Mouse (Mus musculus): ENCODE results near the gene Fzr1.
A peak's percentile ranks its signal among the peaks of the same experiment; 100 is the strongest.

Fzr1 gene

DNA sequence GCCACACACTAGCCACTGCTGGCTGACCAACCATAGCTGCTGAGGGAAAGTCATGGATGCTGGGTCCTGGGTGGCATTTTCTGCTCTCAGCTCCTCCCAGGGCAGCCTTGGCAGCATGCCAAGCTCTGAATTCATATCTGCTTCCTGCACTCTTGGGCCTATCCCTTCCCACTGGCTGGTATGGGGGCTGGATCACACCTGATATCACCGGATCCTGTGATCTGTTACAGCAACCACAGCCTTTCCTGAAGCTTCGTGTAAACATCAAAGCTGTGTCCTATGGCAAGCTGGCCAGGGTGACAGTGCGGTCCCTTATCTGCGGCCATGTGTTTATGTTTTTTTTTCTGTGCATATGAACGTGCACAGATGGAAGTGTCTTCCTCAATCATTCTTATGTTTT is 3.7 kb upstream of the Fzr1 start:
- DNase-seq (ENCODE audit: low read depth, low spot score), result peak; percentile 51

DNA sequence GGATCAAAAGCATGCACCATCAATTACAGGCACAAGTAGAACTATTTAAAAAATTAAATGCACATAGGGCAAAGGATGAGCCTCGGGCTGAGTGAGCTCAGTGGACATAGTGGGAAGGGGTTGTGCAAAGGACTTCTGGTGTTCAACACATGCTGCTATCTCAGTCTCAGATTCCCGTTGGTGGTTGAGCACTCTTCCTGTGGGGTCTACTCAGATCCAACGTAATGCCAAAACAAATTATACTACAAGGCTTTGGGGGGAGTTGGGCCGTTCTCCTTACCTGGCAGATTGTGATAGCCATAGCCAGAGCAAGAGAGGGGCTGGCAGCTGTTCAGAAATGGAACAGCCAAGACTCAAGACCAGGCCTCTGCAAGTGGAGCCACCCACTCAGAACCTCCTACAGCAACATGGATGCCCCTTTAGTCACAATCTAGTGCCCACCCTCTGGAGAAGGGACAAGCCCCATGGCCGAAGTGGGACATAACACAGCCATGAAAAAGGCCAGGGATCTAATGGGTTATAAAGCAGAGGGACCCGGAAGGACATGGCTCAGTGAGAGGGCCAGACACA is 1.6 kb upstream of the Fzr1 start:
- DNase-seq (ENCODE audit: low read depth, low spot score), result no peak

- DNase-seq (ENCODE audit: low read depth, low spot score), result no peak
Measured at GRCm38 (mm10) chr10:81379183-81379553, 852 bp upstream of the Fzr1 start.

GRCm38 (mm10) chr10:81378553-81379182 is 352 bp upstream of the Fzr1 start:
- peak; percentile 100 for DNase-seq (ENCODE audit: low read depth, low spot score)

- no peak for DNase-seq (ENCODE audit: low read depth, low spot score)
Measured at GRCm38 (mm10) chr10:81377362-81377664, 1.0 kb downstream of the Fzr1 start.

DNA sequence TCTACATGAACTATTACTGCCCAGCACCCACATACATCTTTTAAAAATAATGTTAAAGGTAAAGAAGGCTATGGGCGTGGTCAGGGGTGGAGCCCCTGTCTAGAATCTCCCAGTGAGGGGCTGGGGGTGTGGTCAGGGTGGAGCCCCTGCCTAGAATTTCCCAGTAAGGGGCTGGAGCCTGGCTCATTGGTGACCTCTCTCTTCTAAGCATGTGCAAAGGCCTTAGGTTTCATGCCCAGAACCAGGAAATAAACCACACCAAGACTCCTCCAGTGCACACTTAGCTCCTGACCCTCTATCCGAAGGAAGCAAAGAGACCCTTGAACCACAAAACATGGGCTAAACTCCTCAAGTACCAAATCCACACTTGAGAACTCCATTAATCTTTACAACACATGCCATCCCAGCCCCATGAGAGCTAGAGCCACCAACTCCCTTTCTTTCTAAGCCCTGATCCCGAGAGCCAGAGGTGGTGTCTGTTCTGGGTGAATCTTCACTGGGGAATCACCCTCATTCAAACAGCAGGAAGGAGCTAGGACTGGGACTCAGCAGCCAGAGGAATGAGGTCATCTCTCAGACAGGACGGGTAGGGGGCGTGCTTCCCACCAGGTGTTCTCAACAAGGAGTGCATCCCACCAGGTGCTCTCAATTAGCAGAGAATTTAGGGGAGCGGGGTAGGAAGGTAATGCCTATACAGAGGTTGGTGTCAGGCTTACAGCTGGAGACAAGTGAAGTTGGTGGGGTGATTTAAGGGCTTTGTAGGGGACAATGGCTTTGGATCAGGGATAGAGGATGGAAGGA is 1.6 kb downstream of the Fzr1 start:
- DNase-seq (ENCODE audit: low read depth, low spot score), result peak; percentile 31

GRCm38 (mm10) chr10:81375322-81375721 is 3.0 kb downstream of the Fzr1 start:
- DNase-seq (ENCODE audit: low read depth, low spot score), result no peak

GRCm38 (mm10) chr10:81367207-81367495 is 11.2 kb downstream of the Fzr1 start:
- no peak for DNase-seq (ENCODE audit: low read depth, low spot score)

DNA sequence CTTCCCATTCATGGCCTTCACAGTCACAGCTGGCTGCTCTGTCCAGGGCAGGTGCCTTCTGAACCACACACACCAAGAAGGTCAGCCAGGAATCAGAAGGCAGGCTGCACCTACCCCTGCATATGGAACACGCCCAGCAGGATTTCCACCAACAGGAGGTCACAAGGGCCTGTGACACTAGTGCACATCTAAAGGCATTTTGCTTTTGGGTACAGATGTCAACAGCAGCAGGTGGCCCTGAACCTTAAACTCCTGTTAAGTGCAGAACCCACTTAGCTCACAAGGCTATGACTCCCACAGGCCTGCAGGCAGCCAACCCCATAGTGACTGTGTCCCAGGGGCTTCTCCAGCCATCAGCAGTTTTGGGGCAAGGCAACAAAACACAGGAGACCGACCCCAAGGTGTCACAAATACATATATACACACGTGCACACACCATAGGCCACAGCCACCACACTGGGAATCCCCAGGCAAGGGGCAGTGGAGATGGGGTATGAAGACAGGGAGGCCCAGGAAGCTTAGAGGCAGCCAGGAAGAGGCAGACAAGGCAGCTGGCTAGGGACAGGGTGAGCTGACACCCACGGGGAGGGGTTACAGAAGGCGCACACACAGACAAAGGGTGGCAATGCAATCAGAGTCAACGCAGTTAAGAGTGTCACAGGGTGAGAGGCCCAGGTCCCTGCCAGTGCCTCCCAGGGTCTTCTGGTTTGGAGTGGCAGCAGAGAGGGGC is 11.7 kb downstream of the Fzr1 start:
- no peak for DNase-seq (ENCODE audit: low read depth, low spot score)

DNA sequence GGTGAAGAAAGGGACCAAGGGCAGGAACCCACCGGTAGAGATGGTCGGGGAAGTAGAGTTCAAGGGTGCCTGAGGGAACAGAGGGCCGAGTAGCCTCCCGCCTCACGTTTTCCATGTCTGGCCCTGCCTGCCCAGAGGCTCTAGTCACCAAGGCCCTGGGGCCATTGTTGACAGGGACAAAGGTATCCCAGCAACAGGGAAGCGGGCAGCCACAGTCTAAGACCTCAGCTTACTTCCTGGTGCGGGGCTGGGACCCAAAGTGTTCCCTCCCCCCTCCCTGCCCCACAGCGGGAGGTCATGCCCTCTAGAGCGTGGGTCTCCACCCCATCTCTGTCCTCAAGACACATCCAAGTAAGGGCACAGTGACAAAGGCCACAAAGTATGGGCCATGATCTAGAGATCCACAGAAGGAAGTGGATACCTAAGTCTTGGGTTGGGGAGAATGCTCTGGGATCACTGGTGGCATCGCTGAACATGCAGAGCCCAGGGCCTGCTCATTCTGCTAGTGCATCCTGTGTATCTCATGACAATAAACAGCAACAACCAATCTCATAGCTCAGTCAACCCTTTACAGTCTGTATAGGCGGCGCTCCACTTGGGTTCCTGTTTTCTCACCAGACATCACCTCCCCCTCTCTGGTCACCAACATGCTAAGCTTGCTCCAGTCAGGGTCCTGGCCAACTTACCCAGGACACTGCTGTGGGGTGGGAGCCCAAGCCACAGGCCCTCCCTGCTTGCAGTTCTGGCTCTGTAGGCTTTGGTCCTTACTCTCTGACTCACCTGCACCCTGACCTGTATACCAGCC is 12.4 kb downstream of the Fzr1 start, which contains the start of gene 4930404N11Rik:
4930404N11Rik (minus strand) TSS at position 145 of the 805 bp plus-strand sequence.
- DNase-seq (ENCODE audit: low read depth, low spot score), result no peak

- DNase-seq (ENCODE audit: low read depth, low spot score), result no peak
Measured at GRCm38 (mm10) chr10:81365073-81365472, 13.2 kb downstream of the Fzr1 start.

DNA sequence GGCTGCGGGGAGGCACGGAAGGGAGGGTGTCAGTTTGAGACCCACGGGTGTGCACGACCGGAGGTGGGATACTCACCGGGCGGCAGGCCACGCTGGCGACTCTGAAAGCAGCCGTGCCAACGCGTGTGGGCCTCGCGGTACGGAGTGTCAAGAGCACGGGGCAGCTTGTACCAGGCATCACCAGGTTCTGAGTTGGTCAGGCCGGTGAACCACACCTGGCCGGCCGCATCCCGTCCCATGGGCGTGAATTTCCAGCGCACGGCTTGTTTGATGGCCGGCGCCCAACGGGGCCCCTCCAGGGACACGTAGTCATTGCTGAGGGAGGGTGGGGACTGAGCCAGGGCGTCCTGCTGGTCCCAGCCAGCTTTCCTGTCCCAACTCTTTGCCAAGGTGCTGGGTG is 13.7 kb downstream of the Fzr1 start:
- no peak for DNase-seq (ENCODE audit: low read depth, low spot score)

GRCm38 (mm10) chr10:81363436-81364346 is 14.6 kb downstream of the Fzr1 start:
- DNase-seq (ENCODE audit: low read depth, low spot score), result no peak

DNA sequence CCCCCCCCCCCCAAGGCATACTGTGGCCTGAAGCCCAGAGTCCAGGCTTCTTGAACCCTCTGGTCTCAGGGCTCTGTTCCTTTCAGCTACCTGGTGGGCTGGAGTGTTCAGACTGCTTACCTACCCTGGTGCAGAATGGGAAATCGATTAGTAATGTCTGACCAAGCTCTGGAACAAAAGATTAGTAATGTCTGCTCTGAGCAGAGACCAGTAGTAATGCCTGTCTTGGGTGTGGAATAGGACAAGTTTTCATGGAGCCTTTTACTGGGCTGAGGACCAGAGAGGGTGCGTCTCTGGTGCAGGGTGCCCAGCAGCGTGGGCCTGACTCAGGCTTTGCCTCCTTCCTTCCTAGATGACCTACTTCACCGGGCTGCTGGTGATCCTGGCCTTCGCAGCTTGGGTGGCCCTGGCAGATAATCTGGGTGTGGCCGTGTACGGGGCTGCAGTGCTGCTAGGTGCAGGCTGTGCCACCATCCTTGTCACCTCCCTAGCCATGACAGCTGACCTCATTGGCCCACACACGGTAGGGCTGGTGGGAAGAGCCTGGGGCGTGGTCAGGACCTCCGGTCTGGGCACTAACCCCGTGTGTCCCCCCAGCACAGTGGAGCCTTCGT is 15.9 kb downstream of the Fzr1 start:
- DNase-seq (ENCODE audit: low read depth, low spot score), result no peak

- DNase-seq (ENCODE audit: low read depth, low spot score), result no peak
Measured at GRCm38 (mm10) chr10:81360721-81361120, 17.6 kb downstream of the Fzr1 start.

GRCm38 (mm10) chr10:81358841-81359240 is 19.5 kb downstream of the Fzr1 start:
- peak; percentile 34 for DNase-seq (ENCODE audit: low read depth, low spot score)

DNA sequence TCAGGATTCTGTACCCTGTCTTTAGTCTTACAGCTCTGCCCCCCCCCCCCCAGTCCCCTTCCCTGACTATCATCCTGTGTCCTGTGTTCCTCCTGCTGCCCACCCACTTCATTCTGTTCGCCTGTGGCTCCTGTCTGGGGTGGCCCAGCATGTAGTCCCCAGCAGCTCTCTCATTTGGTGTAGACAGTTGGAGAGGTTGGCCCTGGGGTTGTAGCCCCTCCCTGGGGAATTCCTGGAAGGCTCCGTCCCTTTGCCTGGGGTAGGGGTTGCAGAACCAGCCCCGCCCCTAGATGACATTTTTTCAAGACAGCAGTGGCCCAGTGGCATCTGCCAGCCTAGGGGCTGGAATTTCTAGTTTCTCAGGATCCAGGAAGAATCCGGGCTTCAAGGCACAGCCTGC is 20.1 kb downstream of the Fzr1 start:
- DNase-seq (ENCODE audit: low read depth, low spot score), result no peak

DNA sequence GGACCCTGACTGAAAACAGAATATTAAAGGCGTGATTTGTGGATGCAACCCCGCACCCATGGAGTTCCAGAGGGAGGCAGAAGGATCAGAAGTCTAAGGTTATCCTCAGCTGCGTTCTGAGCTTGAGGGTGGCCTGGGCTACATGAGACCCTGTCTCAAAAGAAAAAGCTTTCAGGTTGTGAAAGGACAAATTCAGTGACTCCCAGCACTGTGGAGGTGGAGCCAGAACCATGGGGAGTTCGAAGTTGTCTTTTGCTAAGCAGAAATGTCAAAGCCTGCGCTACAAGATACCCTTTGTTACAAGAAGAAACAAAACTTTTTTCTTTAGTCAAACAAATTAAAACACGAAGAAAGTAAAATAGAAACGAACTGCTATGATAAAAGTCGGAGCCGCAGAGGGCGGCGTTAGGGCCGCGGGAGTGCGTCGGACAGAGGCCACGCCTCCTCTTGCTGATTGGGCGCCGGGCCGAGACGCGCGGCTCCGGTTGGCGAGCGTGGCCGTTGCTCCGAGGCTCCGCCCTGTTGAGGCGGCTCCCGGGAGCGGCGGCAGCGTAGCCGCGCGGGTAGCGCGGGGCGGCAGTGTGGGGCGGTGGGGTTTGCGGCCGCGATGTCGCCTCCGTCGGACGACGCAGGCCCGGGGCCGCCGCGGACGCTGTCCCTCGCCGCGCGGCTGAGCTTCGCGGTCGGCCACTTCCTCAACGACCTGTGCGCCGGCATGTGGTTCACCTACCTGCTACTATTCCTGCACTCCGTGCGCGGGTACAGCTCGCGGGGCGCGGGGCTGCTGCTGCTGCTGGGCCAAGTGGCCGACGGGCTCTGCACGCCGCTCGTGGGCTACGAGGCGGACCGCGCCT is 21.1 kb downstream of the Fzr1 start, which contains the start of gene Mfsd12:
Mfsd12 (plus strand) TSS at position 501 of the 854 bp plus-strand sequence.
- peak; percentile 77 for DNase-seq (ENCODE audit: low read depth, low spot score)

DNA sequence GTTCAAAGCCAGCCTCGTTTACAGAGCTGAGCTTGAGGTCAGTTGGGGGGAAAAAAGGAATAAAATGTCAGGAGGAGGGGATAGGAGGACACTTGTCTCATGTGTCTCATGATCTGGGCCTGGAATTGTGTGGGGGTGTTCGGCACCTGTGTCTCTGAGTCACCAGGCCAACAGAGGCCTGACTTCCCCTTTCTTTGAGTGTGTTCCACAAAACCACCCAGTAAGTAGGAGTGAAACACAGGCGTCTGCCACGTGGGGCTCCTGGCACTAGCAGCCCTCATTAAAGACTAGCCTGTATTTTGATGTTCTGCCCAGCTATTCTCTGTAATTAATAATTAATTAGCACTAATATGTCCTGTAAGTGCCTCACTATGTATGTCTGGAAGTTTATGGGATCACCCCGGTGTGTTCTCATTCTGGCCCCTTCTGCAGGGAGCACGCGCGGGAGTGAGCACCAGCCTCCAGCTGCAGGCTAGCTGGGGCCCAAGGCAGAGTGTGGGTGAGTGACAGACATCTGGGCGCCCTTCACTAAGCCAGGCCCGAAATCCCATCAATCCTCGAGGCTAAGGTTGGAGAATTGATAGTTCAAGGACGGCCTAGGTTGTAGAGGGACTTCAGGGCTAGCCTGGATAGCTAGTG is 21.8 kb downstream of the Fzr1 start:
- no peak for DNase-seq (ENCODE audit: low read depth, low spot score)

Measured in 3T3-L1 (cell line).